9 mouse cellular contexts compared by ENCODE assay signal in the genomic region with DNA sequence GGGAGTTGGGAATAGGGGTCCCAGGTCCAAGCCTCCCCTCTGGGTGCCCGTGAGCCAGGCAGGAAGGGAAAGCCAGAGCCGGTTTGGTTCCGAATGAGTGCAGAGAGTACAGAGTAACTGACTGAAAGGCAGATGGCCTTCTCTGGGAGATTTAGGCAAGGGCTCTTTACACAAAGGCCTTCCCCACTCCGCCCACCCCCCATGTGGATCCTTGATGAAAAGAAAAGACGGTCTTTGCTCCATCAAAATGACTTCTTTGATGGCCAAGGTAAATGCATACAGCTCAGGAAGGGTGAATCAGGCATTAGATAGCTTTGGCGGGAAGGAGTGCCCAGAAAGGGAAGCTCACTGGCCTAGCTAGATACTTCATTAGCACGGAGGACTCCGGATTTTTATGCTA.
"Had no signal": no experiment of that assay in that cellular context is flagged by ENCODE, and none has a peak within 500 bp of the region (broad histone marks: within the 10 kb centered on the region; RNA-seq: fewer than 3 reads in every experiment).

No protein-coding gene starts in this region.

- DNase-seq: kidney, adult 8-10 months; kidney, postnatal 25 days; lung, adult 18-20 months; lung, postnatal 36 days; midbrain, embryonic 14.5 days; right cerebral cortex, postnatal 14 days; thymus, postnatal 4 days had no signal

- H3K4me3 ChIP-seq: left cerebral cortex, adult 2 months had no signal

- H3K9ac ChIP-seq: liver, embryonic 14.5 days had no signal

- H3K27ac ChIP-seq: left cerebral cortex, adult 2 months; liver, embryonic 14.5 days had no signal
